Mouse (Mus musculus): ENCODE measurements around the gene A630089N07Rik. TPM values are rescaled to one million over a fixed set of nuclear protein-coding genes. Genes with fewer than 3 reads are reported as not detected.
"Not testable (repeated sequence)": the region's sequence is repeated elsewhere in the genome, so short reads cannot be mapped to it uniquely, and the experiment has no call there.

Gene A630089N07Rik
- polyA plus RNA-seq (2014; fragmentation: Nextera tagmentation; extraction: Ambion mirVana): 14.9 and 16.5 TPM in 2 replicates

DNA sequence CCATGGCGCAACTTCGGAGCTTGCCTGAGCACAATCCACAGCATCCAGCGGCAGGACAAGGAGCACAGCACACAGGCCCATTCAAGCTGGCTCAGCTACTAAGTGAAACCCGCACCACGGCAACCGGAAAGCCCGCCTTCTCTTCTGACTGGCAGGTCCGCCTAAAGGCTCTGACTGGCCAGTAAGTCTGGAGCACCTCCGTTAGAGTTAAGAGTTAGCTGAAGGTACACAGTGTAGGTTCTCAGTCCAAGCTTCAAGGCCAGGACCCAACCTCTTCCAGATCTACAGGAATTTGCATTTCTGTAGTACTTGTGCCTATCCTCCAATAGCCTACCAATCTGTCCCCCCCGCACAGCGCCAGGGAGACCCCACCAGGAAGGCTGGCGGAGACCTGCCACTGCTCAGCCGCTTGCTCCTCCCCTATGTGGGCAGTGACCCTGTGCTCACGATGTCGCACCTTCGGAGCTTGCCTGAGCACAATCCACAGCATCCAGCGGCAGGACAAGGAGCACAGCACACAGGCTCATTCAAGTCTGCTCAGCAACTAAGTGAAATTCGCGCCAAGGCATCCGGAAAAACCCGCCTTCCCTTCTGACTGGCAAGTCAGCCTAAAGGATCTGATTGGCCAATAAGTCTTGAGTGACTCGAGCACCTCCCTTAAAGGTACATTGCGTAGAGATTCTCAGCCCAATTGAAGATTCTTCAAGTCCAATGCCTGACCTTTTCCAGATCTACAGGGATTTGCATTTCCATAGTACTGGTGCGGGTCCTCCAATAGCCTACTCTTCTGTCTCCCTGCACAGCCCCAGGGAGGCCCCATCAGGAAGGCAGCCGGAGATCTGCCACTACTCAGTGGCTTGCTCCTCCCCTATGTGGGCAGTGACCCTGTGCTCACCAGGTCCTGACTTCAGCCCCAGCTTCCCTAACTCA lies at the start of gene A630089N07Rik:
Gene A630089N07Rik, minus strand, starts transcription at position 562 of the 930 bp plus-strand sequence.
- not testable (repeated sequence) for H3K27me3 ChIP-seq (ENCODE audit: control insufficient read depth, insufficient read depth, low read length); H3K4me1 ChIP-seq (ENCODE audit: control insufficient read depth, insufficient read depth, low read length); H3K36me3 ChIP-seq (ENCODE audit: control insufficient read depth, insufficient read depth, low read length); H3K9me3 ChIP-seq (ENCODE audit: control insufficient read depth, low read length)
- Histone ChIP-seq H3K4me3 (ENCODE audit: low read depth, low read length) (peak within 1 kb of the TSS; percentile 63), H3K4me2 (ENCODE audit: low read depth, low read length) (peak within 1 kb of the TSS; percentile 69), H3K27ac (ENCODE audit: low read depth, low read length) (peak within 1 kb of the TSS; percentile 55), H3K9ac (replicated peaks; ENCODE audit: low read depth, low read length) (peak within 1 kb of the TSS; percentile 47)
- peak; percentile 98 for ATAC-seq (ENCODE audit: low read depth)
- WGBS: under 1% methylated on average over 25 of the region's 25 CpGs

- Histone ChIP-seq H3K9ac (replicated peaks; ENCODE audit: low read depth, low read length) (no peak overlapping the region), H3K4me1 (ENCODE audit: control insufficient read depth, insufficient read depth, low read length) (no peaks in the 10 kb centered on the region), H3K36me3 (ENCODE audit: control insufficient read depth, insufficient read depth, low read length) (no peaks in the 10 kb centered on the region), H3K4me2 (ENCODE audit: low read depth, low read length) (no peak overlapping the region), H3K9me3 (ENCODE audit: control insufficient read depth, low read length) (no peaks in the 10 kb centered on the region), H3K27ac (ENCODE audit: low read depth, low read length) (no peak overlapping the region), H3K4me3 (ENCODE audit: low read depth, low read length) (no peak overlapping the region), H3K27me3 (ENCODE audit: control insufficient read depth, insufficient read depth, low read length) (no peaks in the 10 kb centered on the region)
- ATAC-seq (ENCODE audit: low read depth): no peak
- WGBS: 95% methylated on average over 11 of the region's 11 CpGs
These were observed 24.9 kb upstream of the A630089N07Rik start for GRCm38 (mm10) chr16:98107109-98107508.

- H3K27me3 ChIP-seq (ENCODE audit: control insufficient read depth, insufficient read depth, low read length); H3K9me3 ChIP-seq (ENCODE audit: control insufficient read depth, low read length); H3K4me1 ChIP-seq (ENCODE audit: control insufficient read depth, insufficient read depth, low read length); H3K36me3 ChIP-seq (ENCODE audit: control insufficient read depth, insufficient read depth, low read length): not testable (repeated sequence)
- peak overlapping the region; percentile 55; the same call in 1 of the 2 replicates for H3K27ac ChIP-seq (ENCODE audit: low read depth, low read length)
- peak overlapping the region; percentile 47; the same call in 1 of the 2 replicates for H3K9ac ChIP-seq (replicated peaks; ENCODE audit: low read depth, low read length)
- peak; percentile 67 for ATAC-seq (ENCODE audit: low read depth)
- peak overlapping the region; percentile 69 for H3K4me2 ChIP-seq (ENCODE audit: low read depth, low read length)
- H3K4me3 ChIP-seq (ENCODE audit: low read depth, low read length): peak overlapping the region; percentile 63
- WGBS: under 1% methylated on average over 9 of the region's 9 CpGs
These were observed 731 bp downstream of the A630089N07Rik start for GRCm38 (mm10) chr16:98081550-98081888.

DNA sequence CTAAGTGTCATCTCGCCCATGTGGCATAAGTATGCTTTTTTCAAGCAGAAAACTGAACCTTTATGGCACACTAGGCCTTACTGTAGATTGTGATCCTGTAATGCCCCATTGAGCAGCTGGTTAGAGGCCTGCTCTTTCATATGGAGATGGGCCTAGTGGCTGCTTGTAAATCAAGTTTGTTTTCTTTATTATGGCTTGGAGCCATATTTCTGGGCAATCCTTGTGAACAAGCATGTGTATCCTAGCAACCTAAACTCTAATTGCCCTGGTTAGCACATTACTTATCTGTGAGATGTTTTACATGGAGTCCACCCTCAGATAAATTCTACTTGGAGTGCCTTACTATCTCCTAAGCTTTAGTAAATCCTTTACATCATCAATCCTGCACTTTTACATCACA lies 1.1 kb downstream of the A630089N07Rik start:
- WGBS: 52% methylated on average over 1 of the region's 1 CpGs
- not testable (repeated sequence) for H3K27me3 ChIP-seq (ENCODE audit: control insufficient read depth, insufficient read depth, low read length); H3K4me1 ChIP-seq (ENCODE audit: control insufficient read depth, insufficient read depth, low read length); H3K27ac ChIP-seq (ENCODE audit: low read depth, low read length); ATAC-seq (ENCODE audit: low read depth); H3K9me3 ChIP-seq (ENCODE audit: control insufficient read depth, low read length); H3K36me3 ChIP-seq (ENCODE audit: control insufficient read depth, insufficient read depth, low read length)
- Histone ChIP-seq H3K9ac (replicated peaks; ENCODE audit: low read depth, low read length) (0 out of 2 replicates have a peak overlapping the region, but pooled peaks have one; percentile 47), H3K4me3 (ENCODE audit: low read depth, low read length) (peak overlapping the region; percentile 63), H3K4me2 (ENCODE audit: low read depth, low read length) (peak overlapping the region; percentile 69; the same call in 1 of the 2 replicates)

GRCm38 (mm10) chr16:98079382-98079781 lies 2.9 kb downstream of the A630089N07Rik start:
- not testable (repeated sequence) for H3K4me2 ChIP-seq (ENCODE audit: low read depth, low read length); ATAC-seq (ENCODE audit: low read depth)
- 94% methylated on average over 3 of the region's 3 CpGs for WGBS

DNA sequence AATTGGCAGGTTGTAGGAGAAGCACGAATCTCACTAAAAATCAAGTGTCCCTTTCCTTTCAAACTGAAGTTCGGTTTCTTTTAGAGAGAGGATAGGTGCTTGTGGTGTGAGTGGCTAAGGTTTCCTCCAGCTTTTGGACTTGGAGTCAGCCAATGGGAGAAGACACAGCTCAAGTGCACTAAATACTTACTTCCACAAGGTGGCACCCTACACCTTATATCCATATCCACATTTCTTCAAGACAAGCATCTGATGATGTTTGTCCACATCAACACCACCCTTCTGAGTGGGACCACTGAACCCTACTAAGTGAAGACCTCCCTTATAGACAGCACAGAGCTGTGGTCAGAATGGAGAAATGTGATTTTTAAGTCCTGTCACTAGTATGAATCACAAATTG lies 40.6 kb downstream of the A630089N07Rik start:
- Histone ChIP-seq H3K4me1 (ENCODE audit: control insufficient read depth, insufficient read depth, low read length) (no peaks in the 10 kb centered on the region), H3K27ac (ENCODE audit: low read depth, low read length) (no peak overlapping the region), H3K4me2 (ENCODE audit: low read depth, low read length) (no peak overlapping the region), H3K9me3 (ENCODE audit: control insufficient read depth, low read length) (no peaks in the 10 kb centered on the region), H3K9ac (replicated peaks; ENCODE audit: low read depth, low read length) (no peak overlapping the region), H3K36me3 (ENCODE audit: control insufficient read depth, insufficient read depth, low read length) (no peaks in the 10 kb centered on the region), H3K27me3 (ENCODE audit: control insufficient read depth, insufficient read depth, low read length) (no peaks in the 10 kb centered on the region), H3K4me3 (ENCODE audit: low read depth, low read length) (no peak overlapping the region)
- no peak for ATAC-seq (ENCODE audit: low read depth)
- 81% methylated on average over 2 of the region's 2 CpGs for WGBS

More at GRCm38 (mm10) chr16:98079382-98079781, 2.9 kb downstream of the A630089N07Rik start:
- not testable (repeated sequence) for H3K4me3 ChIP-seq (ENCODE audit: low read depth, low read length); H3K9me3 ChIP-seq (ENCODE audit: control insufficient read depth, low read length); H3K9ac ChIP-seq (replicated peaks; ENCODE audit: low read depth, low read length); H3K4me1 ChIP-seq (ENCODE audit: control insufficient read depth, insufficient read depth, low read length); H3K36me3 ChIP-seq (ENCODE audit: control insufficient read depth, insufficient read depth, low read length); H3K27me3 ChIP-seq (ENCODE audit: control insufficient read depth, insufficient read depth, low read length); H3K27ac ChIP-seq (ENCODE audit: low read depth, low read length)

- 97% methylated on average over 2 of the region's 2 CpGs for WGBS
- H3K4me1 ChIP-seq (ENCODE audit: control insufficient read depth, insufficient read depth, low read length); H3K9ac ChIP-seq (replicated peaks; ENCODE audit: low read depth, low read length); ATAC-seq (ENCODE audit: low read depth); H3K4me2 ChIP-seq (ENCODE audit: low read depth, low read length); H3K4me3 ChIP-seq (ENCODE audit: low read depth, low read length); H3K27me3 ChIP-seq (ENCODE audit: control insufficient read depth, insufficient read depth, low read length); H3K36me3 ChIP-seq (ENCODE audit: control insufficient read depth, insufficient read depth, low read length); H3K9me3 ChIP-seq (ENCODE audit: control insufficient read depth, low read length); H3K27ac ChIP-seq (ENCODE audit: low read depth, low read length): not testable (repeated sequence)
These were observed 47.3 kb downstream of the A630089N07Rik start for GRCm38 (mm10) chr16:98034971-98035370.

DNA sequence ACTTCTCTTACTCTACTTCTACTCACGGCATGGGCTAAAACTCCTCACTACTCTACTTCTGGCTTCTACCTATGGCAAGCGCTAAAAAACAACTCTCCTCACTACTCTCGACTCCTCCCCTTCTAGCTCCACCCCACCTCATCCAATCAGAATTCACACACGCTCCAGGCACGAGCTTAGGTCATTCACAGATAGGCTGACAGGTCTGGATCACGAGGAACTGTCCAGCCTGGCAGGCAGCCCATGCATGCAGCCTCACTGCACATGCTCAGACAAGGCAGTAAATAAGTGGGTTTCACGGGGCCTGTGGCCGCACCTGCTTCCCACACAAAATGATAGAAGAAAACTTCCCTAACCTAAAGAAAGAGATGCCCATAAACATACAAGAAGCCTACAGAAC lies 56.1 kb downstream of the A630089N07Rik start:
- H3K9me3 ChIP-seq (ENCODE audit: control insufficient read depth, low read length); H3K27me3 ChIP-seq (ENCODE audit: control insufficient read depth, insufficient read depth, low read length); H3K4me3 ChIP-seq (ENCODE audit: low read depth, low read length); H3K4me1 ChIP-seq (ENCODE audit: control insufficient read depth, insufficient read depth, low read length); H3K36me3 ChIP-seq (ENCODE audit: control insufficient read depth, insufficient read depth, low read length); H3K4me2 ChIP-seq (ENCODE audit: low read depth, low read length); H3K9ac ChIP-seq (replicated peaks; ENCODE audit: low read depth, low read length); ATAC-seq (ENCODE audit: low read depth); H3K27ac ChIP-seq (ENCODE audit: low read depth, low read length): not testable (repeated sequence)
- 85% methylated on average over 8 of the region's 8 CpGs for WGBS

GRCm38 (mm10) chr16:98022657-98023345 lies 59.4 kb downstream of the A630089N07Rik start:
- no peak for ATAC-seq (ENCODE audit: low read depth)
- peaks cover 7% of the 10 kb centered on the region; the same call in 1 of the 2 replicates for H3K9me3 ChIP-seq (ENCODE audit: control insufficient read depth, low read length)
- no peaks in the 10 kb centered on the region for H3K4me1 ChIP-seq (ENCODE audit: control insufficient read depth, insufficient read depth, low read length)
- H3K4me2 ChIP-seq (ENCODE audit: low read depth, low read length): no peak overlapping the region
- no peak overlapping the region for H3K9ac ChIP-seq (replicated peaks; ENCODE audit: low read depth, low read length)
- no peaks in the 10 kb centered on the region for H3K36me3 ChIP-seq (ENCODE audit: control insufficient read depth, insufficient read depth, low read length)
- no peak overlapping the region for H3K4me3 ChIP-seq (ENCODE audit: low read depth, low read length)
- no peak overlapping the region for H3K27ac ChIP-seq (ENCODE audit: low read depth, low read length)
- H3K27me3 ChIP-seq (ENCODE audit: control insufficient read depth, insufficient read depth, low read length): no peaks in the 10 kb centered on the region
- WGBS: 79% methylated on average over 2 of the region's 2 CpGs
